In the genomic region with DNA sequence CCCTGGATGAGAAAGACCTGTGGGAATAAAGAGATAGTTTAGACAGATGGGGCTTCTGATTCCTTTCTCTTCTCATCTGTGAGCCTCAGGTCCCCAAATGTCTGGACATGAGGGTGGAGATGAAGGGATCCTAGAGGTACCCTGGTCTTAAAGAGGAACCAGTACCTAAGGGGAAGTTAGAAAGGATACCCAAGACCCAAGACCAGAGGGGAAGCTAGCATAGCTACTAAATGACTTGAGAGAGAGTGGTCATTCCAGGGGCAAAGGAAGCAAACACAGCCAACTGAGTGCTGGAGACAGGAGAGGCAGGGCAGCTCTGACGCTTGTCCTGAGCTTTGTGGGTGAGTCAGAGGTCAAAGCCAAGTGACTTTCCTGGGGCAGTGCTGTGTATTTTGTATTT, we compare ENCODE assay signal across 23 mouse cellular contexts. TPM values are rescaled to one million over a fixed set of nuclear protein-coding genes. Genes with fewer than 3 reads are reported as not detected.
DNase-seq lines count a peak whose midpoint lies in the region; ATAC-seq and TF ChIP-seq lines count a peak whose summit lies in the region.
"Had no signal": no experiment of that assay in that cellular context is flagged by ENCODE, and none has a peak within 500 bp of the region (broad histone marks: within the 10 kb centered on the region; RNA-seq: fewer than 3 reads in every experiment).

No protein-coding gene starts in this region.

- H3K9me3 ChIP-seq in liver, postnatal 0 days (ENCODE audit: low read length) = no peaks in the 10 kb centered on the region
- no peaks in the 10 kb centered on the region for H3K9me3 ChIP-seq in liver, embryonic 11.5 days (ENCODE audit: control insufficient read depth, low read length)
- H3K9me3 ChIP-seq: embryonic facial prominence, embryonic 12.5 days; hindbrain, embryonic 12.5 days; megakaryocyte, embryonic 14.5 days; midbrain, embryonic 13.5 days; stomach, embryonic 15.5 days had no signal

- DNase-seq in adrenal gland, adult (ENCODE audit: inconsistent age in 2 of 2, low spot score in 1 of 2) = peak; percentile 27 to 60
- no peak for DNase-seq in adrenal gland, postnatal 14 days
- no peak for DNase-seq in liver, postnatal 0 days
- DNase-seq in liver, embryonic 11.5 days (ENCODE audit: low spot score) = no peak
- DNase-seq in cerebellum, adult 9-10 months = no peak
- DNase-seq: cerebellum, postnatal 10 days; forebrain, postnatal 0 days; gastrocnemius, postnatal 25 days; heart, adult 2 months; kidney, adult 9 months; kidney, postnatal 14 days; right cerebral cortex, postnatal 14 days; thymus, adult 18-20 months; thymus, postnatal 36 days had no signal

- TF ChIP-seq CTCF in liver, postnatal 0 days (IDR thresholded peaks at IDR 0.05; ENCODE audit: low read depth) = no peak

- H3K4me3 ChIP-seq in liver, postnatal 0 days (ENCODE audit: low read depth, low read length) = no peak overlapping the region
- no peak overlapping the region for H3K4me3 ChIP-seq in liver, embryonic 11.5 days (ENCODE audit: low read depth, low read length)
- H3K4me3 ChIP-seq: embryonic facial prominence, embryonic 12.5 days; heart, adult 2 months; hindbrain, embryonic 12.5 days; megakaryocyte, embryonic 14.5 days; midbrain, embryonic 13.5 days; stomach, embryonic 15.5 days had no signal

- H3K4me2 ChIP-seq in liver, postnatal 0 days (ENCODE audit: low read depth, low read length) = no peak overlapping the region
- no peak overlapping the region for H3K4me2 ChIP-seq in liver, embryonic 11.5 days
- H3K4me2 ChIP-seq: embryonic facial prominence, embryonic 12.5 days; hindbrain, embryonic 12.5 days; midbrain, embryonic 13.5 days; stomach, embryonic 15.5 days had no signal

- TF ChIP-seq EP300 in liver, postnatal 0 days (IDR thresholded peaks at IDR 0.05; ENCODE audit: low read depth) = no peak

- no peak overlapping the region for H3K27ac ChIP-seq in liver, postnatal 0 days (ENCODE audit: low read depth)
- H3K27ac ChIP-seq in liver, embryonic 11.5 days (ENCODE audit: low read depth, low read length) = no peak overlapping the region
- H3K27ac ChIP-seq: embryonic facial prominence, embryonic 12.5 days; heart, adult 2 months; hindbrain, embryonic 12.5 days; midbrain, embryonic 13.5 days; stomach, embryonic 15.5 days had no signal

- H3K27me3 ChIP-seq in liver, postnatal 0 days (ENCODE audit: insufficient read depth, low read length) = no peaks in the 10 kb centered on the region
- H3K27me3 ChIP-seq in liver, embryonic 11.5 days (replicated peaks; ENCODE audit: control insufficient read depth, insufficient read depth, low read length) = no peaks in the 10 kb centered on the region
- H3K27me3 ChIP-seq: embryonic facial prominence, embryonic 12.5 days; hindbrain, embryonic 12.5 days; megakaryocyte, embryonic 14.5 days; midbrain, embryonic 13.5 days; stomach, embryonic 15.5 days had no signal

- peaks cover 2% of the 10 kb centered on the region; the same call in 1 of the 2 replicates for H3K4me1 ChIP-seq in liver, postnatal 0 days (ENCODE audit: insufficient read depth)
- no peaks in the 10 kb centered on the region for H3K4me1 ChIP-seq in liver, embryonic 11.5 days (replicated peaks; ENCODE audit: control insufficient read depth, insufficient read depth, low read length)
- H3K4me1 ChIP-seq: embryonic facial prominence, embryonic 12.5 days; hindbrain, embryonic 12.5 days; midbrain, embryonic 13.5 days; stomach, embryonic 15.5 days had no signal

- peaks cover 28% of the 10 kb centered on the region for H3K36me3 ChIP-seq in liver, postnatal 0 days (replicated peaks; ENCODE audit: insufficient read depth, low read length)
- peaks cover 6% of the 10 kb centered on the region; the same call in 1 of the 2 replicates for H3K36me3 ChIP-seq in liver, embryonic 11.5 days (ENCODE audit: control insufficient read depth, insufficient read depth, low read length)
- H3K36me3 ChIP-seq: stomach, embryonic 15.5 days had no signal

- peak; percentile 44 for ATAC-seq in liver, postnatal 0 days
- ATAC-seq in liver, embryonic 11.5 days (replicated peaks; ENCODE audit: low FRiP score) = no peak
- ATAC-seq in megakaryocyte progenitor cell, adult 5-6 weeks (replicated peaks; ENCODE audit: poor library complexity) = peak; percentile 36; the same call in 1 of the 2 replicates
- no peak for ATAC-seq in cerebellum, adult (ENCODE audit: insufficient number of reproducible peaks, low FRiP score, low TSS enrichment)
- ATAC-seq: forebrain, postnatal 0 days; inflammation-experienced regulatory T-cells, adult 6 months; lung, postnatal 0 days; midbrain, embryonic 13.5 days had no signal

- WGBS in liver, postnatal 0 days (ENCODE audit: insufficient replicate concordance) = 33% methylated on average over 1 of the region's 1 CpGs
- WGBS in liver, embryonic 11.5 days = 65% methylated on average over 1 of the region's 1 CpGs

- H3K9ac ChIP-seq in liver, postnatal 0 days (replicated peaks) = no peak overlapping the region
- no peak overlapping the region for H3K9ac ChIP-seq in liver, embryonic 11.5 days (ENCODE audit: low read depth, low read length)
- H3K9ac ChIP-seq: embryonic facial prominence, embryonic 12.5 days; forebrain, postnatal 0 days; hindbrain, embryonic 12.5 days; midbrain, embryonic 13.5 days; stomach, embryonic 15.5 days had no signal

RNA-seq across cellular contexts. Expression of gene Ccdc93, which starts 31.8 kb away (rescaled TPM):
- total RNA-seq in adrenal gland, postnatal 14 days (2021) = 21.5 and 24.6 TPM in 2 replicates
- 2.9 and 3.1 TPM in 2 replicates for polyA plus RNA-seq in liver, postnatal 0 days (2015; fragmentation: Nextera tagmentation; extraction: Ambion mirVana)
- polyA plus RNA-seq in liver, embryonic 11.5 days (2014; fragmentation: Nextera tagmentation; extraction: Ambion mirVana) = 9.2 and 10.1 TPM in 2 replicates
- total RNA-seq in megakaryocyte progenitor cell, adult 5-6 weeks (2015) = 13.3 and 17.0 TPM in 2 replicates
- 26.3 and 31.4 TPM in 2 replicates for total RNA-seq in megakaryocyte progenitor cell, adult 5-6 weeks (2017)

Comparison
In these comparisons a context has a peak if more than half of its experiments do, and no peak if none do; other contexts are left out.
1. DNase-seq: peak in adrenal gland, adult (2 of 2); none in adrenal gland, postnatal 14 days (single experiment), liver, postnatal 0 days (single experiment), liver, embryonic 11.5 days (single experiment) and cerebellum, adult 9-10 months (single experiment).
2. ATAC-seq: peak in liver, postnatal 0 days (single experiment) and megakaryocyte progenitor cell, adult 5-6 weeks (single experiment); none in liver, embryonic 11.5 days (single experiment) and cerebellum, adult (single experiment).